Mouse (Mus musculus) small intestine, adult 2 months (tissue): ENCODE data around the gene Nuak1.

ENCODE experiments used
- CTCF ChIP-seq: fragments of 200-500 bp; IDR thresholded peaks from 2 replicates; pipeline ENCODE4 v1.5.1; 2012; ENCODE audit warnings: low read depth, mild to moderate bottlenecking, control low read depth, inconsistent platforms, low read length, moderate library complexity, mixed read lengths; ENCODE audit not compliant: insufficient replicate concordance, insufficient read length; ENCODE audit errors: extremely low read depth
- POLR2A ChIP-seq: fragments of 200-500 bp; IDR thresholded peaks from 2 replicates; pipeline ENCODE4 v1.6.1; 2012; ENCODE audit warnings: low read depth, mild to moderate bottlenecking, control low read depth, inconsistent platforms, low read length, moderate library complexity

DNA sequence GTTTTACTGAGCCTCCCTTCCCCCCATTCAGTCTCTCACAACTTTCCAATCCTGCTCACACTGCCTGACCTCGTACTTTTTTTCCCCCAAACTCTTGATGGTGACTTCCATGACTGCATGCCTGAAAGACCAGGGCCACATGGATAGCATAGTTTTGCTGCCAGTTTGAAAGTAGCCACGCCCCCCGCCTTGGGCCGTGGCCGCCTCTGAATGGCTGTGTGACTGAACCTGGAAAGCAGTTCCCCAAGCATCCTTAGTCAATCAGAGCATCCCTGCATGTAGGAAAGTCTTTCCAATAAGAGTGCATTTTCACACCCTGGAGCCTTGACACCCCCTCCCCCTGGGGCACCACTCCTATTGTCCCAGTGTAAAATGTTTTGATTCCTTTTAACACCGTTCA, 116.4 kb downstream of the Nuak1 start:
- TF ChIP-seq CTCF: no peak
- no peak for TF ChIP-seq POLR2A
